Mouse (Mus musculus): ENCODE results near the gene Gtf3c4.
A peak's percentile ranks its signal among the peaks of the same experiment; 100 is the strongest.

Gtf3c4 gene

GRCm38 (mm10) chr2:28798390-28798789 lies 41.8 kb downstream of the Gtf3c4 start:
- no peak for DNase-seq

GRCm38 (mm10) chr2:28797490-28798106 lies 42.6 kb downstream of the Gtf3c4 start:
- DNase-seq: no peak

GRCm38 (mm10) chr2:28796298-28796697 lies 43.9 kb downstream of the Gtf3c4 start:
- no peak for DNase-seq

GRCm38 (mm10) chr2:28794623-28795022 lies 45.5 kb downstream of the Gtf3c4 start:
- DNase-seq: no peak

GRCm38 (mm10) chr2:28792931-28793610 lies 47.1 kb downstream of the Gtf3c4 start:
- DNase-seq: peak in 1 of 2 experiments; percentile 8

GRCm38 (mm10) chr2:28787067-28787619 lies 53.0 kb downstream of the Gtf3c4 start:
- DNase-seq: no peak

GRCm38 (mm10) chr2:28786355-28787066 lies 53.6 kb downstream of the Gtf3c4 start:
- no peak for DNase-seq

- DNase-seq: no peak
Measured at GRCm38 (mm10) chr2:28781310-28781709, 58.9 kb downstream of the Gtf3c4 start.

GRCm38 (mm10) chr2:28780001-28780782 lies 60.0 kb downstream of the Gtf3c4 start:
- DNase-seq: no peak

- no peak for DNase-seq
Measured at GRCm38 (mm10) chr2:28776728-28777127, 63.4 kb downstream of the Gtf3c4 start.

- DNase-seq: no peak
Measured at GRCm38 (mm10) chr2:28774073-28774472, 66.1 kb downstream of the Gtf3c4 start.
